ENCODE assay signal across 10 mouse cellular contexts in the genomic region with DNA sequence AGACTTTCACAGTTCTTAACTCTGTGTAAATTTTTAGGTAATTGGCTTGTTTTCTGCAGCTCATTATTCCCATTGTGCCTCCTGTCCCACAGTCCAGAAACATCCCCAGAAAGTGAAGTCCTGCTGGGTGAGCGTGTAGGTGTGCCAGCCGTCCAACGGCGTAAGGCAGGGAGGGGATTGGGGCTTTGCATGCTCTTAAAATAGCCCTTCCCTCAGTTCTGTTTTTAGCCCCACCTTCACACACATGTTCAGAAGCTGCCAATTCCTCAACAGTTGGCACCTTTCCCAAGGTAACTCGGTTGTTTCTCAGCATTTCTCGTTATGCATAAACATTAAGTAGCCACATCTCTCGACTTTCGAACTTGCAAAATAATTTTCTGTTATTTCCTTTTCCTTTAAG. TPM values are rescaled to one million over a fixed set of nuclear protein-coding genes. Genes with fewer than 3 reads are reported as not detected.
DNase-seq lines count a peak whose midpoint lies in the region; ATAC-seq and TF ChIP-seq lines count a peak whose summit lies in the region.
"Had no signal": no experiment of that assay in that cellular context is flagged by ENCODE, and none has a peak within 500 bp of the region (broad histone marks: within the 10 kb centered on the region; RNA-seq: fewer than 3 reads in every experiment).

No protein-coding gene starts in this region.

- 48% methylated on average over 8 of the region's 8 CpGs for WGBS in limb, embryonic 13.5 days
- 92% methylated on average over 8 of the region's 8 CpGs for WGBS in limb, embryonic 10.5 days
- 36% methylated on average over 8 of the region's 8 CpGs for WGBS in heart, postnatal 0 days

- peak; percentile 40; the same call in 1 of the 2 replicates for ATAC-seq in limb, embryonic 13.5 days (ENCODE audit: low FRiP score, low read depth)
- peak; percentile 97 for ATAC-seq in heart, postnatal 0 days (ENCODE audit: insufficient read depth, low read depth)

- no peak overlapping the region for H3K4me3 ChIP-seq in limb, embryonic 13.5 days
- H3K4me3 ChIP-seq in limb, embryonic 10.5 days: no peak overlapping the region
- H3K4me3 ChIP-seq in heart, postnatal 0 days (ENCODE audit: low read depth, low read length): peak overlapping the region; percentile 19; the same call in 1 of the 2 replicates
- H3K4me3 ChIP-seq: embryonic facial prominence, embryonic 15.5 days; limb, embryonic 15.5 days had no signal

- no peaks in the 10 kb centered on the region for H3K9me3 ChIP-seq in limb, embryonic 13.5 days
- H3K9me3 ChIP-seq in limb, embryonic 10.5 days (replicated peaks): no peaks in the 10 kb centered on the region
- no peaks in the 10 kb centered on the region for H3K9me3 ChIP-seq in heart, postnatal 0 days (replicated peaks; ENCODE audit: control insufficient read depth, low read length)
- H3K9me3 ChIP-seq: embryonic facial prominence, embryonic 15.5 days; limb, embryonic 15.5 days had no signal

- H3K9ac ChIP-seq in limb, embryonic 13.5 days: no peak overlapping the region
- peak overlapping the region; percentile 28; the same call in 1 of the 2 replicates for H3K9ac ChIP-seq in heart, postnatal 0 days (replicated peaks; ENCODE audit: low read depth, low read length)
- H3K9ac ChIP-seq: embryonic facial prominence, embryonic 15.5 days; limb, embryonic 15.5 days had no signal

- H3K36me3 ChIP-seq in limb, embryonic 13.5 days: no peaks in the 10 kb centered on the region
- H3K36me3 ChIP-seq in limb, embryonic 10.5 days: no peaks in the 10 kb centered on the region
- H3K36me3 ChIP-seq in heart, postnatal 0 days (replicated peaks; ENCODE audit: control insufficient read depth, insufficient read depth, low read length): no peaks in the 10 kb centered on the region
- H3K36me3 ChIP-seq: embryonic facial prominence, embryonic 15.5 days; limb, embryonic 15.5 days had no signal

- peak overlapping the region; percentile 21; the same call in 1 of the 2 replicates for H3K4me2 ChIP-seq in limb, embryonic 13.5 days (replicated peaks)
- peak overlapping the region; percentile 53 for H3K4me2 ChIP-seq in heart, postnatal 0 days (ENCODE audit: low read depth, low read length)
- H3K4me2 ChIP-seq: embryonic facial prominence, embryonic 15.5 days; limb, embryonic 15.5 days had no signal

- TF ChIP-seq EP300 in heart, postnatal 0 days (IDR thresholded peaks at IDR 0.05; ENCODE audit: low read depth): no peak

- H3K4me1 ChIP-seq in limb, embryonic 13.5 days: no peaks in the 10 kb centered on the region
- H3K4me1 ChIP-seq in limb, embryonic 10.5 days: no peaks in the 10 kb centered on the region
- H3K4me1 ChIP-seq in heart, postnatal 0 days (ENCODE audit: control insufficient read depth, insufficient read depth): no peaks in the 10 kb centered on the region
- H3K4me1 ChIP-seq: embryonic facial prominence, embryonic 15.5 days; limb, embryonic 15.5 days had no signal

- no peaks in the 10 kb centered on the region for H3K27me3 ChIP-seq in limb, embryonic 13.5 days
- no peaks in the 10 kb centered on the region for H3K27me3 ChIP-seq in limb, embryonic 10.5 days (ENCODE audit: low read depth, poor library complexity, severe bottlenecking)
- H3K27me3 ChIP-seq in heart, postnatal 0 days (ENCODE audit: control insufficient read depth, insufficient read depth, low read length): no peaks in the 10 kb centered on the region
- H3K27me3 ChIP-seq: embryonic facial prominence, embryonic 15.5 days; limb, embryonic 15.5 days had no signal

- H3K27ac ChIP-seq in limb, embryonic 13.5 days: no peak overlapping the region
- no peak overlapping the region for H3K27ac ChIP-seq in limb, embryonic 10.5 days
- peak overlapping the region; percentile 75 for H3K27ac ChIP-seq in heart, postnatal 0 days (ENCODE audit: low read depth)
- H3K27ac ChIP-seq: embryonic facial prominence, embryonic 15.5 days; limb, embryonic 15.5 days had no signal

- TF ChIP-seq CTCF in heart, postnatal 0 days (IDR thresholded peaks at IDR 0.05; ENCODE audit: low read depth): no peak

- DNase-seq in cerebellum, adult 18-20 months: peak; percentile 4 to 6
- no peak for DNase-seq in cerebellum, adult 9-10 months
- no peak for DNase-seq in limb, embryonic 10.5 days (ENCODE audit: low spot score)
- peak; percentile 81 for DNase-seq in heart, postnatal 0 days (ENCODE audit: low spot score)
- DNase-seq in skeletal muscle tissue, adult 2 months (ENCODE audit: low read depth, low spot score): peak; percentile 47
- no peak for DNase-seq in urinary bladder, postnatal 10 days (ENCODE audit: low spot score)
- DNase-seq in retina, embryonic 14.5 days (ENCODE audit: low spot score): no peak

RNA-seq across cellular contexts. Expression of a gene that starts 17.6 kb away (rescaled TPM):
- 1.1 and 1.5 TPM in 2 replicates for polyA plus RNA-seq in limb, embryonic 13.5 days (2015; fragmentation: Nextera tagmentation; extraction: Ambion mirVana)
- 0.44 and 0.45 TPM in 2 replicates for polyA plus RNA-seq in limb, embryonic 10.5 days (2016; fragmentation: Nextera tagmentation; extraction: Ambion mirVana)
- total RNA-seq in heart, postnatal 0 days (2014; rRNA removed; ENCODE audit: low replicate concordance): 4.9 and 6.1 TPM in 2 replicates
- polyA plus RNA-seq in heart, postnatal 0 days (2015; fragmentation: Nextera tagmentation; extraction: Ambion mirVana): 17.8 and 18.5 TPM in 2 replicates

RNA-seq across cellular contexts. Expression of a gene that starts 35.6 kb away (rescaled TPM):
- polyA plus RNA-seq in limb, embryonic 13.5 days (2015; fragmentation: Nextera tagmentation; extraction: Ambion mirVana): 1.4 and 1.6 TPM in 2 replicates
- 0.45 and 0.73 TPM in 2 replicates for polyA plus RNA-seq in limb, embryonic 10.5 days (2016; fragmentation: Nextera tagmentation; extraction: Ambion mirVana)
- 3.2 and 4.3 TPM in 2 replicates for total RNA-seq in heart, postnatal 0 days (2014; rRNA removed; ENCODE audit: low replicate concordance)
- 2.1 TPM in 2 replicates for polyA plus RNA-seq in heart, postnatal 0 days (2015; fragmentation: Nextera tagmentation; extraction: Ambion mirVana)

Comparison
In these comparisons a context has a peak if more than half of its experiments do, and no peak if none do; other contexts are left out.
1. DNase-seq: peak in cerebellum, adult 18-20 months (2 of 2), heart, postnatal 0 days (single experiment) and skeletal muscle tissue, adult 2 months (single experiment); none in cerebellum, adult 9-10 months (single experiment), limb, embryonic 10.5 days (single experiment), urinary bladder, postnatal 10 days (single experiment) and retina, embryonic 14.5 days (single experiment).